Mouse (Mus musculus) brain, embryonic 14.5 days (tissue): Measurements from ENCODE around the gene Slc35c2.

Experiments
- CTCF ChIP-seq: fragments of 200-500 bp; IDR thresholded peaks from 2 replicates; pipeline ENCODE4 v1.5.1; 2012; ENCODE audit warnings: inconsistent platforms, mild to moderate bottlenecking, moderate library complexity, borderline replicate concordance; ENCODE audit not compliant: insufficient read depth, insufficient read length; ENCODE audit errors: extremely low read depth
- POLR2A ChIP-seq: fragments of 200-500 bp; IDR thresholded peaks from 2 replicates; pipeline ENCODE4 v1.6.1; 2012; ENCODE audit warnings: mild to moderate bottlenecking, inconsistent platforms, borderline replicate concordance; ENCODE audit not compliant: poor library complexity, insufficient read depth, insufficient read length, severe bottlenecking; ENCODE audit errors: extremely low read depth

DNA sequence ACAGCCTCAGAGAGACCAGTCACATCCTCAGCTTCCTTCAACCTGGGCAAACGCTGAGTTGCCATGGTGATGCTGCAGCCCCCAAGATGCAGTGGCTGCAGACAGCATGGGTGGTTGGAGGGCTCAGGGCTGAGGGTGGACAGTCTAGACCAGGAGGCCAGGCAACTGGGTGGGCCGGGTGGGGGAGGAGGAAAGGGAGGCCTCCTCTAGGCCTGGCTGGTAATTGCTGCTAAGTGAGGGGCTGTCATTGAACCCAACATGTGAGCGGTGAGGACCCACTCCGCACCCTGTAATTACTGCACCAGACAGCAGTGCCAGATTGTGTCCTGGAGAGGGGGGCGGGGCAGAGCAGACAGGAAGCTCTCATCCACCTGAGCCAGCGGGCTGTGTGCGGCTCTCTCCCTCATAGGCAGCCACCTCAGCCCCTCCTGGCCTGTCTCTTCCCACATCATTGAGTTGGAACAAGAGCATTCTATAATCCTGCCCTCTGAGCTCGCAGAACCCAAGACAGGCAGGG lies 12.5 kb downstream of the Slc35c2 start:
- TF ChIP-seq POLR2A (no peak), CTCF (no peak)
